Mouse (Mus musculus): ENCODE data around the gene Dll3. TPM values are rescaled to one million over a fixed set of nuclear protein-coding genes. Genes with fewer than 3 reads are reported as not detected.

The Dll3 gene
- polyA plus RNA-seq, 1 experiment, result 0.17 TPM

DNA sequence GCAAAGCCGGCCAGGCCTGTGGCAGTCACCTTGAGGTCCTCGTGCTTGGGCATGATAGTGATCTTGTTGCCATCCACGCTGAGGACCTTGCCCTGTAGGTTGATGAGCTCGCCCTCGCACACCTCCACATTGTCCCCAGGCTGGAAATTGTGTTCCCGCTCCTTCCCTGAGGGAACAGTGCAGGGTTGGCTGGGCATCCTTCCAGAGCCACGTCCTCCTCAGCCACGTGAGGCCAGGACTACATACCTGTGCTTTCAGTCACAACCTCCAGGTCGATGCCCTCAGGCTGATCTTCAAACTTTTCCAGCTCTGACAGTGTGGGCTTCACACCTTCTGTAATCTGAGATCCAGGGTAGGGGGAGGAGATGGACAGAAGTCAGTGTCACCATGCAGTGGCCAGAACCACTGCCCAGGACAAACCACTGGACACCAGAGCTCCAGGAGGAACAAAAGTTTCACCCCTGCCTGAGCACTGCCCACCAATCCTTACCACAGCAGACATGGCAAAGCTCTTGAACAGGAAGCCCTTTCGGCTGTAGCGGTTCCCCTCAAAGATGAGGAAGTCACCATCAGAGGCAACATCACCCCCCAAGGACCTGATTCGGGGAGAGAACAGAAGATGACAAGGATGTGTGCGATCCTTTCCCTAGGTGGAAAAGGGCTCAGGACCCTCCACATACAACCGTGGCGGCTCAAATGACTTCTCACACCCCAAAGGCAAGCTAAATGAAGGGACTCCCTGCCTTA lies 20.1 kb upstream of the Dll3 start:
- no peak for TF ChIP-seq GATA1 (IDR thresholded peaks at IDR 0.05; ENCODE audit: low read length)

DNA sequence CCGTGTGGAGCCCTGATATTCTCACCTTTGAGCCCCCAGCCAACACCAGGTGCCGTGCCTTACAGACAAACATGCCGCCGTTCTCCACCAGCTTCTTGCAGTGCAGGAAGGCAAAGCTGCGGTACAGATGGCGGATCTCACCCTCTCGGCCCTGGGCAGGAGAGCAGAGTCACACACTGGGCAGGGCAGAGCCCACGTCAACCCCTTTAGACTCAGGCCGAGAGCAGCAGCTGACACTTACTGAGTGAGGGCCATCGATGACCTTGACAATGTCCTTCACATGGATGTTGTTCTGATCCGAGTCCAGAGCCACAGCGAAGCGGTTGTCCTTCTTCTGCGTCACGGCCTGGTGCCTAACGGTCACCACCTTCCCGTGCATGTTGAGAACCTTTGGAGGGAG lies 16.7 kb upstream of the Dll3 start:
- no peak for TF ChIP-seq GATA1 (IDR thresholded peaks at IDR 0.05; ENCODE audit: low read length)

DNA sequence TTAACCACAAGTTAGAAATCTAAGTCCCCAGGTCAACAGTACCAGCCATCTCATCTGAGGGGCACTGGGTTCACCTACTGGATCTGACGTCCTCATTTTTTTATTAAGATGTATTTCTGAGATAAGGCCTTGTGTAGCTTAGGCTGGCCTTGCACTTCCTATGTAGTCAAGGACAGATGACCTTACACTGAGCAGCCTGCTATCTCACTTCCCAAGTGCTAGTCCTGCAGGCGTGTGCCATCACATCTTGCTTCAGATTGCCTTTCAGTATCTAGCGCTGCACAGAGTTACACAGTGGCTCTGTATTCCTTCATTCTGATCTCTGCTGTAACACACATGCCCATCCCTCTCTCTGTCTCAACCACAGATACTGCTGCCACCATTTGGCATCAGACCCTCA lies 16.0 kb upstream of the Dll3 start:
- no peak for TF ChIP-seq GATA1 (IDR thresholded peaks at IDR 0.05; ENCODE audit: low read length)

DNA sequence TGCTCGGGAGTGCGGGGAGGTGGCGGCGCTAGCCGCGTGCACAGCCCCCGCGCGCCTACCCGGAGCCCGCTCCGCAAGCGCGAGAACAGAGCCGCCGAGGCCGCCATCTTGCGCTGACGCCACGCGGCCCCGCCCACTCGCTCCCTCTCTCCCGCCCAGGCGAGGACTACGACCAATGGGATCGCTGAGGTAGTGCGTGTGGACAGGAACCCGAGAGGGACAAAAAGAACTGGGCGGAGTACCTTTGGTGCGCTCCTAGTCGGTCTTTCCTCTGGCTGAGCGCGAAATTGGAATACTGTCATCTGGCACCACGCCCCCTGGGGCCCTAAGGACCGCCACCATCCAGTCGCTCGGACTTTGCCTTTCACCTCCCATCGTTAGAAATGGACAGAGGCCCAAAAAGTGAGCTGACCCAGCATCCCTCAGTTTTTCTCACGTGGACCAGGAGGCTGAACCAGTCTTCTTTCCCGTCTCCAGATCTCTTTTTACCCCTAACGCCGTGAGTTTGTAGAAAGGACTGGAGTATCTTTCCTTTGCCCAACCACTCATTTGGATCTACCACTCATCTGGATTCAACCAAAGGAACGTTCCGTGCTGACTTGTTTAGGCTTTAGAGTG lies 10.0 kb upstream of the Dll3 start, which contains the start of gene Timm50:
Gene Timm50, minus strand, starts transcription at position 147 of the 618 bp plus-strand sequence.
- TF ChIP-seq GATA1 (IDR thresholded peaks at IDR 0.05; ENCODE audit: low read length), result no peak

DNA sequence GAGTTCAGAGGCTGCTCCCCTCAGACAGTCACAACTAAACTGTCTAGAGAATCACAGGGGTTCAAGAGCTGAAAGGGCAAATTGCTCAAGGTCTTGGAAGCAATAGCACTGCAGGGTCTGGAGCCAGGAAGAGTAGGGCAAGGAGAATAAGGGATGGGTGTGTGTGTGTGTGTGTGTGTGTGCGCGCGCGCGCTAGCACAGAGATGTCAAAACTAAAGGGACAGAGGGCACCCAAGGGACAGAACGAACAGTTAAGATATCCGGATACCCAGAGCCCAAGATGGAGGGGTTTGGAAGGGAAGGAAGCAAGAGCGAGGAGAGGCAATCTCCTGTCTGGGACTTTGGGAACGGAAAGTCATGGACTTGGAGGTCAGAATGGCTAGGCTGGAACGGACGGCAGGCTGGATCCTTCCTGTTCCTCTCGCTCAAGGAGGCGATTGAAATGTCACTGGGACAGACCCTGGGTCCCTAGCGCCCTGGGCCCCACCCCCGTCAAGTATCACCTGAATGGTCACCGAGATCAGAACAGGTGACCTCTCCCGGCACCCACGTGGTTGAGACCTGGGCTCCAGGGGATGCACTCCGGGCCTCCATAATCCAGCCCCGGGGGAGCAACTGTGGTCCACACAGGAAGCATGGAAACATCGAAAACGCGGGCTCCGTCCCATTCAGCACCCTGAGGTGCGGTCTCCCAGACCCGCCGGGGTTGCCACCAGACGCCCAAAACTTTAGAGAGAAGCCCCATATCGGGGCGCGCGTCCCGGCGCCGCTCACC lies 9.3 kb upstream of the Dll3 start:
- no peak for TF ChIP-seq GATA1 (IDR thresholded peaks at IDR 0.05; ENCODE audit: low read length)

DNA sequence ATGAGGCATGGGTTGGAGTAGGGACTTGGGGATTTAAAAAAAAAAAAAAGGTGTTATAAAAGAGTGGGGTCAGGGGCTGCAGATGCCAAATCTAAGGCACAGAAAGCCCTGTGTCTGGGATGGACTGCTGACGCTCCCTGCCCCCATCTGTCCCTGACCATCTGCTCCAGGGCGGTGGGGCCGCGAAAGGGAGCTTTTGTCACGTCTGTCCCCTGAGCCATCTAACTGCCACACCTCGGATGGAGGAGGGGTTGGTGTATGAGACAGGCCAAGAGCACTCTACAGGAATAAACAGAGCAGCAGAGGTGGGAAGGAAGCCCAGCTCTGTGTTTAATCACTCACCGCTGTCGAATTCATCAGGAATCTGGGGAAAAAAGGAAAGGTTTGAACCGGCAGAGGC lies 7.7 kb upstream of the Dll3 start:
- TF ChIP-seq GATA1 (IDR thresholded peaks at IDR 0.05; ENCODE audit: low read length), result no peak

DNA sequence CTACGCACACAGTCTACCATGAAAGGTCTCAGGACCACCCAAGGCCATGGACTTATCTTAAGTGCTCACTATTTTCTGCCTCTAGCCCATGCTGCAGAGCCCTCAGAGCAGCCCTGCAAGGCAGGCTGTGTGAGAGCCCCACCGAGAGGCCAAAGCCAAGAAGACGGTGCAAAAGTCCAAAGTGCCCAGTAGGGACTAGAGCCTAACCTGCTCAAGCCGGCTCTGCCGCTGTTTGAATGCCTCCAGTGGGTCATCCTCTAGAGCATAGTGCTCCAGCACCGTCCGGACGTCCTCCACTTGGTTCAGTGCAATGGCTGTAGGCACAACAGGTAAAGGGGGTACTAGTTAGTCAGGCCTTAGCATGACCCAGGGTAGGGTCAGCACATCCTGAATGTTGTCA lies 4.2 kb upstream of the Dll3 start:
- no peak for TF ChIP-seq GATA1 (IDR thresholded peaks at IDR 0.05; ENCODE audit: low read length)

DNA sequence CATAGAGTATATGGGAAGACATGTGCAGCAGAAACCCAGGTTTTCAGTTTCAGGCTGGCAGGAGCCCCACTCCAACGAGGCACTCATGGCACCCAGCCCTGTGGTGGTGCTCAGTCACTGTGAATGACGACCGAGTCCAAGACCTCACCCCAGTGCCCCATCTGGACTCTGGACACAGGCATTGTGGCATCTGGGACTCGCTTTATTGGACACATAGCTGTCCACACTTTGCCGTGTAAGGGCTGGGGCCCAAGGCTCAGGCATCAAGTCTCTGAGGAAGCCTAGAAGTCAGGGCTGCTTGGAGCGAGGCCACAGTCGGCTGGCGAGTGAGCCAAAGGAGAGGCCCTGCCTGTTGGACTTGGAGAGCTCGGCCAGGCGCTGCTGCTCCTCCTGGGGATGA lies 3.6 kb upstream of the Dll3 start:
- TF ChIP-seq GATA1 (IDR thresholded peaks at IDR 0.05; ENCODE audit: low read length), result no peak

DNA sequence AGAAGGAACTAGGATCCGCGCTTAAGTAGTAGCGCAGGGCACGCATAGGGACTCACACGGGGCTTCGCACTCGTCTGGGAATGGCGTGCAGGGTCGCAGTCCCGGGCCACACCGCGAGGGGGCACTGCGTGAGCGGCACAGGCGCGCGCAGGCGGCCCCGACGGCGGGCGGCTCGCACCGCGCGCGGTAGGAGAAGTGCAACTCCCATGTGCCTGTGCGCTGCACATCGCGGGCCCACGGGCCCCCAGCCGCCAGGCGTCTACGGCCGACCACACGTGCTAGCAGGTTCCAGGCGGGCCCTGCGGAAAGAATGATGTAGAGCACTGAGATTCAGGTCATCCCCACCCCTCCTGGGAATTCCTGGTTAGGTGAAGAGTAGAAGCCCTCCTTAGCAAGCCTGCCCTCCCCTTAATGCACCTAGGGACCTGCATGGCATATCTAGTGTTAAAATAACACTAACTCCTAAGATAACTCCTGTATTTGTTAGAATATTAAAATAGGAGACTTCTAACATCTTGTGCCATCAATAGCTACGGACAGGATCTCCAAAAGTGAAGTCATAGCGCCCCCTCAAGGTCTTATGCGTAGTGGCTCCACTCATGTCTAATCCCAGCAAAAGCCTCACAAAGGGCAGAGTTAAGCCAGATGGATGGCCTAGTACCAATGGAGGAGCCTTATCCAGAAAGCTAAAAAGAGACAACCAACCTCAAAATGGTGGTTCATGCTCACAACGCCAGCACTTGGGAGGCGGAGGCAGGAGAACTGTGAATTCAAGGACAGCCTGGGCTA lies 3.0 kb downstream of the Dll3 start:
- no peak for TF ChIP-seq GATA1 (IDR thresholded peaks at IDR 0.05; ENCODE audit: low read length)

DNA sequence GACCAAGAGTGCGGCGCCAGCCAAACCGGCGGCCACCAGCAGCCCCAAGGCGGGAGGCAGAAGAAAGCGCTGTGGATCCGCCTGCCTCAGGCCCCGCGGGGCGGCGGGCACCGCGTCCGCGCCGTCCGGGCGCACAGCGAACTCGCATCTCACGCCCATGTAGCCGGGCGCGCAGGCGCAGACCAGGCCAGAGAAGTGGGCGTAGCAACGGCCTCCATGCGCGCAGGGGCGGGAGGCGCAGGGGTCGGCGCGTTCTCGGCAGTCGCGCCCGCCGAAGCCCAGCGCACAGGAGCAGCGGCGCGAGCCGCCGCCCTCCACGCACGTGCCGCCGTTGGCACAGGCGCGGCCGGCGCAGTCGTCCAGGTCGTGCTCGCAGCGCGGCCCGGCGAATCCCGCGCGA lies 7.6 kb downstream of the Dll3 start:
- TF ChIP-seq GATA1 (IDR thresholded peaks at IDR 0.05; ENCODE audit: low read length), result no peak

DNA sequence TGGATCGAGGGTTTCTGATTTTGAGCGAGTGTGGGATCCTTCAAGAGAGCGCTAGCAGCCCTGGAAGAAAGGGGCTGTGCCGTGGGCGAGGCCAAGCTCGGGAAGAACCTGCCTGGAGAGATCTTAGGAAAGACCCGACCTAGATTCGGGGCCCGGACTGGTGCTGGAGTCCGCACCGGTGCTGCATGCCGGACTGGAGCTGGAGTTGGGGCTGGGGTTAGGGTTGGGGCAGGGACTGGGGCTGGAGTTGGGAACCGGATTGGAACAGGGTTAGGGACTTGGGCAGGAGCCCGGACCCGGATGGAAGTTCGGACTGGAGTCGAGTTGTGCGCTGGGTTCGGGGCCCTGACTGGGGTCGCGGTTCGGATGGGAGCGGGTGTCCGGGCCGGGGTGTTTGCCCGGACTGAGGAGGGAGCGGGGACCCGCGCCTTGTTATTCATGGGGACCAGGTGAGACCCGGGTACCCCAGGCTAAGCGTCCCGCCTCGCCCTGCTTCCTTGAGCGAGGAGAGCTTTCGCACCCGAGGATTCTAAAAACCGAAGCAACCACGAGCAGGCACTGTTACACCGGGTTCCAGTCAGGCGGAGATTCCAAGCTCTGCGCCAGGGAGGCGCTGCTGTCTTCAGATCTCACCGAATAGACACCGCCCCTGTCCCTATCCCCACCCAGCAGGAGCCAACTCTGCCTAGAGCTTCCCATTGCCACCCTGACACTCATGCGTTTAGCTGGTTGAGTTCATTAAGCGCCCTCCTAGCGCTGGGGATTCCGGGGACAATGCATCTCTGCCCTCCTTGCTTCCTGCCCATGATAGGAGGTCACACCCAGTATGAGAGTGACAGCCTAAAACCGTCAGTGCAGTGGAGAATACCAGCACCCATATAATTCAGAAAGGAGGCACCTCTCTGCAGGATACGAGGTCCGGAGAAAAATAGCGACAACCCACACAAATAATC lies 11.1 kb downstream of the Dll3 start, which contains the start of gene Selenov:
Gene Selenov, minus strand, starts transcription at position 549 of the 953 bp plus-strand sequence.
- no peak for TF ChIP-seq GATA1 (IDR thresholded peaks at IDR 0.05; ENCODE audit: low read length)

DNA sequence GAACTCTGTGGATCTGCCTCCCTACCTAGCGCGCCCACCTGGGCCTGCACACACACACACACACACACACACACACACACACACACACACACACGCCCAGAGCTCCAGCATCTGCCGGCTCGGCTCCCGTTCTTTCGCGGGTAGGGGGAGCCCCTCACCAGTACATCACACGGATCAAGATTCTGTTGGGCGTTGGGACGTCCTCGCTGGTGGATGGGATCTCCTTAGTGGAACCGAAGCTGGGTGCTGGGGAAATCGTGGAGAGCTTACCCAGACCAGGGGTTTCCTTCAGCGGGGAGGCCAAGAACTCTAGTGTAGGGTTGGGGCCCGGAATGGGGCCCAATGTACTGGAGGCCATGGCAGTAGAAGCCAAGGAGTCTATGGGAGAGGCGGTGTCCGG lies 11.9 kb downstream of the Dll3 start:
- TF ChIP-seq GATA1 (IDR thresholded peaks at IDR 0.05; ENCODE audit: low read length), result no peak

DNA sequence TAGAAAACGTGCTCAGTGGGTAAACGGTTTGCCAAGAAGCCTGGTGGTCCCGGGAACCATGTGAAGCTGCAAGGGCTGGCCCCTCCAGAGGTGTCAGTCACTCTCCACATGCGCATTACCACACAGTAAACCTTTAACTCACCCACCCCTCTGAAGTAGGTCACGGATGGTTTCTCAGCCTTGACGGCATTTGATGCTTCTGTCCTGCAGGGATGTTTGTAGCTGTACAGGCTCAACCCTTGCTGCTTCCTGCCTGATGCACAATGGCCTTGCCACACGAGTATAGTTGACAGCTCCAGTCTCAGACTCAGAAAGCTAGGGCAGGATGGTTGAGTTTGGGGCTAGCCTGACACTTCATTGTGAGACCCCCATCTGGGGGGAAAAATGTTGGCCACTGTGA lies 21.4 kb downstream of the Dll3 start:
- no peak for TF ChIP-seq GATA1 (IDR thresholded peaks at IDR 0.05; ENCODE audit: low read length)

DNA sequence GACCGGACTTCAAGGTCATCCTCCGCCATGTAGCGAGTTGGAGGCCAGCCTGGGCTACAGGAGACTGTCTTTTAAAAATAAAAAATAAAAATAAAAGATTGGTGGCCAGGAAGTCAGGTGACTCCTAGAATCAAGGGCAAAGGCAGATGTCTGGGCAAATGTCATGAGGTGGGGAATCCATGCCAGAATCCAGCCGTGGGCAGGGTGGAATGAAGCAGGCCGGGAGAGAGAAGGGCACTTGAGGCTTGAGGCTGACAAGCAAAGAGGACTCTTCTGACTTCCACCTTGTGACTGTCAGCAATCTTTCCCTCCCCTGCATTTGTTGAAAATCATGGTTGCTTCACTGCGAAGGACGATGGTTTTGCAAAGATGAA lies 23.8 kb downstream of the Dll3 start:
- no peak for TF ChIP-seq GATA1 (IDR thresholded peaks at IDR 0.05; ENCODE audit: low read length)
